Mouse (Mus musculus) CH12.LX (cell line): ENCODE measurements around the gene Hspb7. TPM values are rescaled to one million over a fixed set of nuclear protein-coding genes. Genes with fewer than 3 reads are reported as not detected.

Experiments
- polyA plus RNA-seq: library from polyadenylated mRNA; unstranded; fragments of >175 nt; gene quantifications from 2 replicates; pipeline ENCODE4 v1.2.1, GENCODE M21; 2012; ENCODE audit warnings: low read depth; ENCODE audit not compliant: insufficient read length
- total RNA-seq, 2 experiments: library from RNA; depleted of rRNA; stranded (reverse); fragments of 300-350 nt in 1 of 2; fragments of >200 nt in 1 of 2; gene quantifications; 2 replicates each; pipeline ENCODE4 v1.2.3; 2012 to 2014

Hspb7 gene
- total and polyA plus RNA-seq, 3 experiments: 0.04 TPM; not detected in 2

Other genes with a start within 250 kb of the Hspb7 start
- gene Rsg1, start 206.8 kb upstream of the Hspb7 start, total RNA-seq (2012; rRNA removed): 4.5 and 5.3 TPM in 2 replicates
- gene Rsg1, start 206.8 kb upstream of the Hspb7 start, total RNA-seq (2014; rRNA removed): 1.0 and 1.1 TPM in 2 replicates
- 2.8 and 3.2 TPM in 2 replicates for gene Rsg1, start 206.8 kb upstream of the Hspb7 start, polyA plus RNA-seq
- 0.08 and 0.21 TPM in 2 replicates for gene Arhgef19, start 181.3 kb upstream of the Hspb7 start, total RNA-seq (2012; rRNA removed)
- 0.15 TPM in 1 of 2 replicates, not detected in the other for gene Arhgef19, start 181.3 kb upstream of the Hspb7 start, total RNA-seq (2014; rRNA removed)
- 0.19 and 0.40 TPM in 2 replicates for gene Arhgef19, start 181.3 kb upstream of the Hspb7 start, polyA plus RNA-seq
- gene Epha2, start 119.5 kb upstream of the Hspb7 start, total RNA-seq (2012; rRNA removed): 0.67 and 0.81 TPM in 2 replicates
- gene Epha2, start 119.5 kb upstream of the Hspb7 start, total RNA-seq (2014; rRNA removed): 0.55 and 0.58 TPM in 2 replicates
- gene Epha2, start 119.5 kb upstream of the Hspb7 start, polyA plus RNA-seq: 0.67 and 0.70 TPM in 2 replicates
- not detected in 2 replicates for gene Fam131c, start 52.6 kb upstream of the Hspb7 start, total RNA-seq (2012; rRNA removed)
- not detected in 2 replicates for gene Fam131c, start 52.6 kb upstream of the Hspb7 start, total RNA-seq (2014; rRNA removed)
- not detected in 2 replicates for gene Fam131c, start 52.6 kb upstream of the Hspb7 start, polyA plus RNA-seq
- not detected in 2 replicates for gene Clcnka, start 22.1 kb upstream of the Hspb7 start, total RNA-seq (2012; rRNA removed)
- gene Clcnka, start 22.1 kb upstream of the Hspb7 start, total RNA-seq (2014; rRNA removed): not detected in 2 replicates
- gene Clcnka, start 22.1 kb upstream of the Hspb7 start, polyA plus RNA-seq: not detected in 2 replicates
- gene Clcnkb, start 4.8 kb upstream of the Hspb7 start, total RNA-seq (2012; rRNA removed): 0.51 and 1.1 TPM in 2 replicates
- gene Clcnkb, start 4.8 kb upstream of the Hspb7 start, total RNA-seq (2014; rRNA removed): 0.08 TPM in 2 replicates
- 0.24 and 0.42 TPM in 2 replicates for gene Clcnkb, start 4.8 kb upstream of the Hspb7 start, polyA plus RNA-seq
- not detected in 2 replicates for gene Srarp, start 15.3 kb downstream of the Hspb7 start, total RNA-seq (2012; rRNA removed)
- gene Srarp, start 15.3 kb downstream of the Hspb7 start, total RNA-seq (2014; rRNA removed): not detected in 2 replicates
- not detected in 2 replicates for gene Srarp, start 15.3 kb downstream of the Hspb7 start, polyA plus RNA-seq
- 45.3 and 47.6 TPM in 2 replicates for gene Zbtb17, start 23.9 kb downstream of the Hspb7 start, total RNA-seq (2012; rRNA removed)
- 20.4 and 21.4 TPM in 2 replicates for gene Zbtb17, start 23.9 kb downstream of the Hspb7 start, total RNA-seq (2014; rRNA removed)
- 49.7 and 51.2 TPM in 2 replicates for gene Zbtb17, start 23.9 kb downstream of the Hspb7 start, polyA plus RNA-seq
- gene Spen, start 117.8 kb downstream of the Hspb7 start, total RNA-seq (2012; rRNA removed): 10.2 and 10.8 TPM in 2 replicates
- 2.6 and 4.0 TPM in 2 replicates for gene Spen, start 117.8 kb downstream of the Hspb7 start, total RNA-seq (2014; rRNA removed)
- gene Spen, start 117.8 kb downstream of the Hspb7 start, polyA plus RNA-seq: 21.3 and 21.6 TPM in 2 replicates
- 0.17 TPM in 2 replicates for gene Fblim1, start 185.3 kb downstream of the Hspb7 start, total RNA-seq (2012; rRNA removed)
- 0.07 and 0.09 TPM in 2 replicates for gene Fblim1, start 185.3 kb downstream of the Hspb7 start, total RNA-seq (2014; rRNA removed)
- 0.97 and 1.2 TPM in 2 replicates for gene Fblim1, start 185.3 kb downstream of the Hspb7 start, polyA plus RNA-seq
- gene Tmem82, start 197.9 kb downstream of the Hspb7 start, total RNA-seq (2012; rRNA removed): 3.8 and 5.2 TPM in 2 replicates
- gene Tmem82, start 197.9 kb downstream of the Hspb7 start, total RNA-seq (2014; rRNA removed): 0.58 and 0.68 TPM in 2 replicates
- 2.7 TPM in 2 replicates for gene Tmem82, start 197.9 kb downstream of the Hspb7 start, polyA plus RNA-seq
- gene Slc25a34, start 203.0 kb downstream of the Hspb7 start, total RNA-seq (2012; rRNA removed): 0.63 and 0.64 TPM in 2 replicates
- gene Slc25a34, start 203.0 kb downstream of the Hspb7 start, total RNA-seq (2014; rRNA removed): 0.23 and 0.41 TPM in 2 replicates
- gene Slc25a34, start 203.0 kb downstream of the Hspb7 start, polyA plus RNA-seq: 1.2 and 1.7 TPM in 2 replicates
- 12.3 and 13.7 TPM in 2 replicates for gene Plekhm2, start 244.1 kb downstream of the Hspb7 start, total RNA-seq (2012; rRNA removed)
- 12.4 and 12.7 TPM in 2 replicates for gene Plekhm2, start 244.1 kb downstream of the Hspb7 start, total RNA-seq (2014; rRNA removed)
- 22.0 and 28.2 TPM in 2 replicates for gene Plekhm2, start 244.1 kb downstream of the Hspb7 start, polyA plus RNA-seq